Mouse (Mus musculus) liver, embryonic 11.5 days (tissue): Measurements from ENCODE around the gene Sox11. TPM values are rescaled to one million over a fixed set of nuclear protein-coding genes. Genes with fewer than 3 reads are reported as not detected.

Experiments
- ATAC-seq: fragments of 200-750 bp; cut with Nextera tagmentation; replicated peaks from 2 replicates; pipeline ENCODE4 v1.8.0; 2017; ENCODE audit warnings: moderate number of reproducible peaks, mild to moderate bottlenecking, moderate TSS enrichment, moderate library complexity; ENCODE audit not compliant: low FRiP score
- DNase-seq: peaks from one replicate; pipeline ENCODE4 v3.0.0-alpha.2; 2017; ENCODE audit warnings: low spot score
- H3K27ac ChIP-seq: fragments of 300-500 bp; sonication (generic); 2 replicates; pipeline ENCODE4 v1.5.1; 2014; ENCODE audit warnings: mild to moderate bottlenecking, low read depth, low read length, control low read depth
- H3K27me3 ChIP-seq: fragments of 300-500 bp; sonication (generic); replicated peaks from 2 replicates; pipeline ENCODE4 v1.6.1; 2014; ENCODE audit warnings: low read length, mixed read lengths; ENCODE audit not compliant: control insufficient read depth, insufficient read depth
- H3K36me3 ChIP-seq: fragments of 300-500 bp; sonication (generic); 2 replicates; pipeline ENCODE4 v1.6.1; 2014; ENCODE audit warnings: mild to moderate bottlenecking, low read length, moderate library complexity, mixed read lengths; ENCODE audit not compliant: control insufficient read depth, insufficient read depth
- H3K4me1 ChIP-seq: fragments of 300-500 bp; sonication (generic); replicated peaks from 2 replicates; pipeline ENCODE4 v1.6.1; 2014; ENCODE audit warnings: low read length, mixed read lengths; ENCODE audit not compliant: control insufficient read depth, insufficient read depth
- H3K4me2 ChIP-seq: fragments of 300-500 bp; sonication (generic); 2 replicates; pipeline ENCODE4 v1.6.1; 2014; ENCODE audit warnings: mild to moderate bottlenecking, control low read depth, moderate library complexity
- H3K4me3 ChIP-seq: fragments of 300-500 bp; sonication (generic); 2 replicates; pipeline ENCODE4 v1.5.1; 2014; ENCODE audit warnings: low read depth, low read length, control low read depth
- H3K9ac ChIP-seq: fragments of 300-500 bp; sonication (generic); 2 replicates; pipeline ENCODE4 v1.6.1; 2014; ENCODE audit warnings: low read depth, low read length, control low read depth
- H3K9me3 ChIP-seq: fragments of 300-500 bp; sonication (generic); 2 replicates; pipeline ENCODE4 v1.6.1; 2016; ENCODE audit warnings: low read length, inconsistent platforms, mixed read lengths; ENCODE audit not compliant: control insufficient read depth
- WGBS: fragments of 180-500 bp; shearing (Covaris S2); extraction: QIAGEN DNeasy Blood & Tissue Kit; methylation state at CpG from one replicate; pipeline ENCODE4 v1.1.7; 2014; 5-methylcytosine and 5-hydroxymethylcytosine counted together
- polyA plus RNA-seq: library from polyadenylated mRNA; unstranded; fragments of >200 nt; fragmentation: Nextera tagmentation; extraction: Ambion mirVana; gene quantifications from 2 replicates; pipeline ENCODE4 v1.2.1, GENCODE M21; 2014

The Sox11 gene
- polyA plus RNA-seq, 1 experiment from 2014 or later: 32.2 TPM

GRCm38 (mm10) chr12:27357076-27357637 is 14.8 kb upstream of the Sox11 start:
- no peaks in the 10 kb centered on the region for H3K27me3 ChIP-seq
- no peaks in the 10 kb centered on the region for H3K4me1 ChIP-seq
- no peak overlapping the region for H3K4me3 ChIP-seq
- DNase-seq: no peak
- no peak overlapping the region for H3K4me2 ChIP-seq
- 40% methylated on average over 12 of the region's 12 CpGs for WGBS
- H3K27ac ChIP-seq: no peak overlapping the region
- no peaks in the 10 kb centered on the region for H3K36me3 ChIP-seq
- no peaks in the 10 kb centered on the region for H3K9me3 ChIP-seq
- H3K9ac ChIP-seq: no peak overlapping the region
- ATAC-seq: no peak

GRCm38 (mm10) chr12:27356571-27356970 is 14.2 kb upstream of the Sox11 start:
- no peaks in the 10 kb centered on the region for H3K9me3 ChIP-seq
- H3K36me3 ChIP-seq: no peaks in the 10 kb centered on the region
- no peak overlapping the region for H3K27ac ChIP-seq
- H3K9ac ChIP-seq: no peak overlapping the region
- H3K4me3 ChIP-seq: no peak overlapping the region
- no peaks in the 10 kb centered on the region for H3K4me1 ChIP-seq
- no peak for ATAC-seq
- DNase-seq: no peak
- H3K27me3 ChIP-seq: no peaks in the 10 kb centered on the region
- WGBS: 74% methylated on average over 5 of the region's 5 CpGs
- H3K4me2 ChIP-seq: no peak overlapping the region

DNA sequence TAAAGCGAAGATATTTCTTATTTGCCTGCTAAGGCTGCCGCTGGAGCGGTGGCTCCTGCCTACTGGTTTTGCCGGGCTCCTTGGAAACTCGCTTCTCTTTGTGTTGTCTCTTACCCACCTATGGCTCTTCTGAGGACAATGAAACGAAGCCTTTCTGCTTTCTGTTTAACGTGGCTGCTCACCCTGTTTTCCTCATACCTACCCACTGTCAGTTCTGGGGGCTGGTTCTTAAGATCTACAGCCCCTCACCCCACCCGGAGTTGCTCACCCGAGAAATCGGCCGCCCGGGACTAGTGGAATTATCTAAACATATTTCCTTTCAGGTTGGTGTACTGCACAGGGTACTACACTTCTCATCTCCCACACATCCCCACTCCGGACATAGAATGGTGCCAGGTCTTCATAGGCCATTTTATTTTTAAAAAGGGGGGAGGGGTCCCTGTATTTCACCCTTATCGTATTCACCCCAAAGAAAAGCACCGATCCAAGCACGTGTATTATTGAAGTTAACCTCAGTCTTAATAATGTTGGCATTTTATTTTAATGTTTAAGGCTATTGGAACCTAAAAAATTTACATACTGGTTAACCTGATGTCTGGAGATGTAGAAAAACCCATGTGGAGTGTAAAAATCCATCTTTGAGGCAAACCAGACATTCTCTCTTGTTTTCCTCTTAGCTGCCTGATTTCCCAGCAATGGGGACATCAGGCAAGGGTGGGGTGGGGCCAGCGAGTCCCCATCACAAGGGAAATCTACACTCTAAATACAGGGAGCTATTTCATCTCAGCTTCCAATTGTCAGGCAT is 1.4 kb upstream of the Sox11 start:
- H3K27me3 ChIP-seq: peaks cover 53% of the 10 kb centered on the region
- ATAC-seq (no peak), DNase-seq (no peak)
- H3K4me1 ChIP-seq: no peaks in the 10 kb centered on the region
- H3K4me2 ChIP-seq: peak overlapping the region; percentile 63
- no peaks in the 10 kb centered on the region for H3K36me3 ChIP-seq
- H3K4me3 ChIP-seq: peak overlapping the region; percentile 51
- H3K9me3 ChIP-seq: no peaks in the 10 kb centered on the region
- peak overlapping the region; percentile 53; the same call in 1 of the 2 replicates for H3K9ac ChIP-seq
- peak overlapping the region; percentile 83 for H3K27ac ChIP-seq
- WGBS: 12% methylated on average over 17 of the region's 17 CpGs

GRCm38 (mm10) chr12:27342691-27343605 is 574 bp upstream of the Sox11 start:
- ATAC-seq (peak; percentile 74), DNase-seq (peak; percentile 83)
- H3K27me3 ChIP-seq: peaks cover 59% of the 10 kb centered on the region
- no peaks in the 10 kb centered on the region for H3K4me1 ChIP-seq
- H3K9ac ChIP-seq: peak overlapping the region; percentile 53
- no peaks in the 10 kb centered on the region for H3K9me3 ChIP-seq
- peak overlapping the region; percentile 86 for H3K27ac ChIP-seq
- H3K4me3 ChIP-seq: peak overlapping the region; percentile 51
- peak overlapping the region; percentile 63 for H3K4me2 ChIP-seq
- H3K36me3 ChIP-seq: no peaks in the 10 kb centered on the region
- under 1% methylated on average over 72 of the region's 83 CpGs for WGBS

DNA sequence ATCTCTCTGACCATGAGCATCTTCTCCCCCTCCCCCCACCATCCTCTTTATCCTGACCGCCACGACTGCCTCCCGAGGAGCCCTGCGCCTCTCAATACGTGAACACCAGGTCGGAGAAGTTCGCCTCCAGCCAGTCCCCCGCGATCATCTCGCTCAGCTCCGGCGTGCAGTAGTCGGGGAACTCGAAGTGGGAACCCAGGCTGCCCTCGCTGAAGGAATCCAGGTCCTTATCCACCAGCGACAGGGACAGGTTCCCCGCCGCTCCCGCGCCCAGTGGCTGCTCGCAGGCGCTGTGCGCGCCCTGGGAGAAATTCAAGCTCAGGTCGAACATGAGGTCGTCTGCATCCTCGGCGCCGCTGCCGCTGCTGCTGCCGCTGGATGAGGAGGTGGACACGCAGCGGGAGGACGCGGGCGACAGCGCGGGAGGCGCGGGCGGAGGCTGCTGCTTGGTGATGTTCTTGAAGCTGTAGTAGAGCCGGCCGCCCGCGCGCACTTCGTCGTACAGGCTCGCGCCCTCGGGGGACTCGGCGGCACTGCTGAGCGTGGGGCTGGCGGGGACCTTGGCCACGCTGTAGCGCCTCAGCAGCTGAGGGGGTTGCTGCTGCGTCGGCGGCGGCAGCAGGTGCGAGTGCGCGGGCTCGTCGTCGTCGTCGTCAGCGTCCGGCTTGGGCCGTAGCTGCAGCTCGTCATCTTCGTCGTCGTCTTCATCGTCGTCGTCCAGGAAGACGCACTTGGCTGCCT is 1.1 kb downstream of the Sox11 start:
- Histone ChIP-seq H3K9ac (peak overlapping the region; percentile 66), H3K27ac (peak overlapping the region; percentile 86), H3K4me1 (no peaks in the 10 kb centered on the region), H3K9me3 (no peaks in the 10 kb centered on the region), H3K4me3 (peak overlapping the region; percentile 51), H3K36me3 (no peaks in the 10 kb centered on the region), H3K27me3 (peaks cover 61% of the 10 kb centered on the region), H3K4me2 (peak overlapping the region; percentile 63)
- DNase-seq (peak; percentile 66), ATAC-seq (no peak)
- WGBS: 2% methylated on average over 80 of the region's 80 CpGs

DNA sequence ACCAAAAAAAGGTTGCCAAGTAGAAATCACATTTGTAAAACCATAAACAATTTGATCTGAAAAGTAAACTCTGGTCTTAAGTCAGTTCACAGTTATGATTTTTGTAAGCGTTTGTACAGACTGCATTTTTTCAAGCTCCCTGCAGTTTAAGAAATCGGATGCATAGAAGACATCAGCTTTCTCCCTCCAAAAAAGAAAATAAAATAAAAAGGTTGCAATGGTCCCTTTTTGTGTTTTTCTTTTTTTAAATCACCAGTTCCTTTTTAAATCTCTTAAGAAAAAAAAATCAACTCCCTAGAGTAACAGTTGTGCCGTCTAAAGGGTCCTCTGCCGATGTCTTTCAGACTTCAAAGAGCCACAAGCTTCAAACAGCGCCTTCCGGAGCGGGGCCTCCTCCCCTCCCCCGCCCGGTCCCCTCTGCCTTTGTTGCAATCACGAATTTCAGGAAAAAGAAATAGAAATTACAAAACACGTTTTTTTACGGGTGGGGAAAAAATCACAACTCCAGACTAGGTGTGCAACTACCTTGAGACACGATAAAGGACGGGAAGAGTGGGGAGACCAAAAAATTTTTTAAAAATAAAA is 1.8 kb downstream of the Sox11 start:
- peak overlapping the region; percentile 63 for H3K4me2 ChIP-seq
- peaks cover 61% of the 10 kb centered on the region for H3K27me3 ChIP-seq
- H3K27ac ChIP-seq: no peak overlapping the region; the same call in 1 of the 2 replicates
- ATAC-seq: no peak
- H3K9me3 ChIP-seq: no peaks in the 10 kb centered on the region
- no peak for DNase-seq
- H3K9ac ChIP-seq: peak overlapping the region; percentile 66; the same call in 1 of the 2 replicates
- 2% methylated on average over 14 of the region's 14 CpGs for WGBS
- no peaks in the 10 kb centered on the region for H3K36me3 ChIP-seq
- peak overlapping the region; percentile 51 for H3K4me3 ChIP-seq
- no peaks in the 10 kb centered on the region for H3K4me1 ChIP-seq

DNA sequence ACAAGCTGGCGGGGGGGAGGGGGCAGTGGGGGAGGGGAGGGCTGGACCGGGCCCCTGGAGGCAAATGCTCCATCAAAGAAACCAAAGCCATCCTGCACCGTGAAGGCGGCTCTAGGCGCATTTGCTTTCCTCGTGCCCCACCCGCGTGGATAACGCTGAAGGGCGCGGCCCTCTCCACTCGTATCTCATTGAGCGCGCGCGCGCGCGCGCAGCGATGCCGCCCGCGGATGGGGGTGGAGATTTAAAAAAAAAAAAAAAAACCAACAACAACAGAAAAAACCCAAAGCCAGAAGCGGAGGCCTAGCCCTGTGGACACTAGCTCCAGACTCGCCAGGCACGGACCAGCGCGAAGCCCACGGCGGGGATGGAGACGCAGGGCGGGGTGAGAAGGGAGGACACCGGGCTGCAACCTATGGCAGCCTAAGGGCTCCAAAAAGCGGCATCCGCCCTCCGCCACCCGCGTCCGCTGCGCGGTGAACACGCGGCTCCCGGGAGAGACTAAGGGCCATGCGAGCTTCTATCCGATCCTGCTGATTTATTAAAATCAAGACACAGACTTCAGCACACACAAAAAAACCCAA is 3.1 kb downstream of the Sox11 start:
- peak; percentile 42 for DNase-seq
- Histone ChIP-seq H3K4me1 (no peaks in the 10 kb centered on the region), H3K27ac (peak overlapping the region; percentile 50; the same call in 1 of the 2 replicates), H3K4me2 (peak overlapping the region; percentile 67), H3K27me3 (peaks cover 59% of the 10 kb centered on the region), H3K36me3 (no peaks in the 10 kb centered on the region), H3K4me3 (peak overlapping the region; percentile 59), H3K9me3 (no peaks in the 10 kb centered on the region), H3K9ac (peak overlapping the region; percentile 71)
- WGBS: under 1% methylated on average over 47 of the region's 47 CpGs
- ATAC-seq: no peak
